Comparison of ENCODE assay signal across 22 mouse cellular contexts in the genomic region with DNA sequence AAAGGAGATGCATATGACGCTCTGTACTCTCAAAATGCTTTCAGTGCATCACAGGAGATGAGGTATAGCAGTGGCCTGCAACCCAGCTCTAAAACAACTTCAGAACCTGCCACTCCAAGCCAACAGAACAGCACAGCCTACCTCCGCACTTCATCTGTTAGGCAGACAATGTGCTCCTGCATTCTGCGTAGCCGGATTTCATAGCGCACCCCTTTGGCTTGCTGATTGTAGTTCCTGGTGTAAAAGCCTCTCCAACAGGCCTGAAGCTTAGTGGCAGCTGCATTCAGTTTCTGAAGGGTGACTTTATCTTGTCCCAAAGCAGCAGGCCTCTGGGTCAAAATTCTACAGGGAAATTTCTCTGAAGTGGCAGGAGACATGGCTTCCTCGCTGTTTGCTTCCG. TPM values are rescaled to one million over a fixed set of nuclear protein-coding genes. Genes with fewer than 3 reads are reported as not detected.
DNase-seq lines count a peak whose midpoint lies in the region; ATAC-seq lines count a peak whose summit lies in the region.
"Had no signal": no experiment of that assay in that cellular context is flagged by ENCODE, and none has a peak within 500 bp of the region (broad histone marks: within the 10 kb centered on the region; RNA-seq: fewer than 3 reads in every experiment).

No protein-coding gene starts in this region.

- no peaks in the 10 kb centered on the region for H3K9me3 ChIP-seq in heart, embryonic 10.5 days
- no peaks in the 10 kb centered on the region for H3K9me3 ChIP-seq in hindbrain, embryonic 14.5 days (ENCODE audit: control insufficient read depth, low read length)
- H3K9me3 ChIP-seq: embryonic facial prominence, embryonic 13.5 days; embryonic facial prominence, embryonic 15.5 days; forebrain, embryonic 10.5 days; forebrain, embryonic 12.5 days had no signal

- peaks cover 77% of the 10 kb centered on the region for H3K36me3 ChIP-seq in heart, embryonic 10.5 days
- peaks cover 84% of the 10 kb centered on the region for H3K36me3 ChIP-seq in hindbrain, embryonic 14.5 days (replicated peaks; ENCODE audit: control insufficient read depth, insufficient read depth)

- peak; percentile 42 for DNase-seq in heart, embryonic 10.5 days (ENCODE audit: low spot score)
- DNase-seq in heart, postnatal 14 days: no peak
- peak; percentile 31 to 71 for DNase-seq in layer of hippocampus, adult 18-20 months (ENCODE audit: low spot score in 2 of 2)
- no peak for DNase-seq in layer of hippocampus, adult 9-10 months (ENCODE audit: low spot score)
- DNase-seq in layer of hippocampus, adult 9-11 months: peak; percentile 51
- DNase-seq in hindbrain, embryonic 14.5 days (ENCODE audit: low spot score): no peak
- DNase-seq: adrenal gland, adult 2 months; adrenal gland, postnatal 10 days; adrenal gland, postnatal 25 days; cerebellum, adult 11 months; cerebellum, adult 18-20 months; cerebellum, adult 8-10 months; cerebellum, adult 9-11 months; cerebellum, postnatal 14 days; cerebellum, postnatal 36 days; embryo, embryonic 11 days had no signal

- H3K4me2 ChIP-seq in hindbrain, embryonic 14.5 days (replicated peaks): no peak overlapping the region
- H3K4me2 ChIP-seq: embryonic facial prominence, embryonic 13.5 days; embryonic facial prominence, embryonic 15.5 days; forebrain, embryonic 12.5 days had no signal

- no peak overlapping the region for H3K4me3 ChIP-seq in heart, embryonic 10.5 days
- H3K4me3 ChIP-seq in hindbrain, embryonic 14.5 days (replicated peaks; ENCODE audit: low read length): no peak overlapping the region
- H3K4me3 ChIP-seq: embryonic facial prominence, embryonic 13.5 days; embryonic facial prominence, embryonic 15.5 days; erythroblast, embryonic 14.5 days; forebrain, embryonic 10.5 days; forebrain, embryonic 12.5 days had no signal

- ATAC-seq in hindbrain, embryonic 14.5 days (ENCODE audit: low FRiP score): no peak
- ATAC-seq: forebrain, embryonic 14.5 days had no signal

- H3K27me3 ChIP-seq in heart, embryonic 10.5 days (ENCODE audit: insufficient read depth, poor library complexity, severe bottlenecking): no peaks in the 10 kb centered on the region
- H3K27me3 ChIP-seq in hindbrain, embryonic 14.5 days (ENCODE audit: control insufficient read depth, insufficient read depth, low read length): no peaks in the 10 kb centered on the region
- H3K27me3 ChIP-seq: embryonic facial prominence, embryonic 13.5 days; embryonic facial prominence, embryonic 15.5 days; forebrain, embryonic 12.5 days had no signal

- 92% methylated on average over 7 of the region's 7 CpGs for WGBS in heart, embryonic 10.5 days
- WGBS in hindbrain, embryonic 14.5 days: over 99% methylated on average over 7 of the region's 7 CpGs

- no peaks in the 10 kb centered on the region for H3K4me1 ChIP-seq in heart, embryonic 10.5 days
- H3K4me1 ChIP-seq in hindbrain, embryonic 14.5 days (replicated peaks; ENCODE audit: control insufficient read depth, insufficient read depth, low read length): no peaks in the 10 kb centered on the region
- H3K4me1 ChIP-seq: embryonic facial prominence, embryonic 13.5 days; embryonic facial prominence, embryonic 15.5 days; forebrain, embryonic 10.5 days; forebrain, embryonic 12.5 days had no signal

- no peak overlapping the region for H3K9ac ChIP-seq in hindbrain, embryonic 14.5 days
- H3K9ac ChIP-seq: embryonic facial prominence, embryonic 13.5 days; embryonic facial prominence, embryonic 15.5 days; forebrain, embryonic 12.5 days had no signal

- intact Hi-C loops in heart, postnatal 14 days (cut with DNase I): no loop called here

- no peak overlapping the region for H3K27ac ChIP-seq in heart, embryonic 10.5 days
- no peak overlapping the region for H3K27ac ChIP-seq in hindbrain, embryonic 14.5 days
- H3K27ac ChIP-seq: embryonic facial prominence, embryonic 13.5 days; embryonic facial prominence, embryonic 15.5 days; forebrain, embryonic 10.5 days; forebrain, embryonic 12.5 days had no signal

RNA-seq across cellular contexts. Expression of a gene that starts 19.6 kb away (rescaled TPM):
- 0.58 and 0.95 TPM in 2 replicates for polyA plus RNA-seq in heart, embryonic 10.5 days (2016; fragmentation: Nextera tagmentation; extraction: Ambion mirVana)
- under 1 TPM; 0.45 to 0.54 TPM for total RNA-seq in heart, postnatal 14 days (2021)
- total RNA-seq in layer of hippocampus, adult 18-20 months (2021): 10 to 100 TPM; 12.1 to 12.5 TPM
- 1.3 and 1.9 TPM in 2 replicates for polyA plus RNA-seq in hindbrain, embryonic 14.5 days (2014; fragmentation: Nextera tagmentation; extraction: Ambion mirVana)

RNA-seq across cellular contexts. Expression of a gene that starts 19.9 kb away (rescaled TPM):
- 10.3 and 10.4 TPM in 2 replicates for polyA plus RNA-seq in heart, embryonic 10.5 days (2016; fragmentation: Nextera tagmentation; extraction: Ambion mirVana)
- 1 to 10 TPM; 5.8 to 7.7 TPM for total RNA-seq in heart, postnatal 14 days (2021)
- total RNA-seq in layer of hippocampus, adult 18-20 months (2021): 10 to 100 TPM; 18.2 to 18.8 TPM
- polyA plus RNA-seq in hindbrain, embryonic 14.5 days (2014; fragmentation: Nextera tagmentation; extraction: Ambion mirVana): 12.7 and 15.6 TPM in 2 replicates

RNA-seq across cellular contexts. Expression of a gene that starts 51.4 kb away (rescaled TPM):
- polyA plus RNA-seq in heart, embryonic 10.5 days (2016; fragmentation: Nextera tagmentation; extraction: Ambion mirVana): 571 and 684 TPM in 2 replicates
- total RNA-seq in heart, postnatal 14 days (2021): 100 to 1,000 TPM; 532 to 562 TPM
- 100 to 1,000 TPM; 411 to 431 TPM for total RNA-seq in layer of hippocampus, adult 18-20 months (2021)
- 493 and 568 TPM in 2 replicates for polyA plus RNA-seq in hindbrain, embryonic 14.5 days (2014; fragmentation: Nextera tagmentation; extraction: Ambion mirVana)

RNA-seq across cellular contexts. Expression of a gene that starts 59.0 kb away (rescaled TPM):
- polyA plus RNA-seq in heart, embryonic 10.5 days (2016; fragmentation: Nextera tagmentation; extraction: Ambion mirVana): 14.3 and 14.6 TPM in 2 replicates
- total RNA-seq in heart, postnatal 14 days (2021): 10 to 100 TPM; 11.5 to 12.5 TPM
- 10 to 100 TPM; 55.7 to 56.6 TPM for total RNA-seq in layer of hippocampus, adult 18-20 months (2021)
- polyA plus RNA-seq in hindbrain, embryonic 14.5 days (2014; fragmentation: Nextera tagmentation; extraction: Ambion mirVana): 24.8 and 26.0 TPM in 2 replicates

Comparison
In these comparisons a context has a peak if more than half of its experiments do, and no peak if none do; other contexts are left out.
1. DNase-seq: peak in heart, embryonic 10.5 days (single experiment), layer of hippocampus, adult 18-20 months (2 of 2) and layer of hippocampus, adult 9-11 months (single experiment); none in heart, postnatal 14 days (0 of 2), layer of hippocampus, adult 9-10 months (single experiment) and hindbrain, embryonic 14.5 days (single experiment).
2. RNA of a gene that starts 19.6 kb away (total RNA-seq): 12.1 to 12.5 TPM in layer of hippocampus, adult 18-20 months; 0.45 to 0.54 TPM in heart, postnatal 14 days; every median in the first group is over 4 times any median in the second.